Mouse (Mus musculus) naive thymus-derived CD4-positive, alpha-beta T cell, adult 2 months (primary cell): ENCODE data around the gene Prkcq.

Source experiments
- DNase-seq: peaks from one replicate; pipeline ENCODE4 v3.0.0-alpha.2; 2011; ENCODE audit warnings: low read depth

Prkcq gene

DNA sequence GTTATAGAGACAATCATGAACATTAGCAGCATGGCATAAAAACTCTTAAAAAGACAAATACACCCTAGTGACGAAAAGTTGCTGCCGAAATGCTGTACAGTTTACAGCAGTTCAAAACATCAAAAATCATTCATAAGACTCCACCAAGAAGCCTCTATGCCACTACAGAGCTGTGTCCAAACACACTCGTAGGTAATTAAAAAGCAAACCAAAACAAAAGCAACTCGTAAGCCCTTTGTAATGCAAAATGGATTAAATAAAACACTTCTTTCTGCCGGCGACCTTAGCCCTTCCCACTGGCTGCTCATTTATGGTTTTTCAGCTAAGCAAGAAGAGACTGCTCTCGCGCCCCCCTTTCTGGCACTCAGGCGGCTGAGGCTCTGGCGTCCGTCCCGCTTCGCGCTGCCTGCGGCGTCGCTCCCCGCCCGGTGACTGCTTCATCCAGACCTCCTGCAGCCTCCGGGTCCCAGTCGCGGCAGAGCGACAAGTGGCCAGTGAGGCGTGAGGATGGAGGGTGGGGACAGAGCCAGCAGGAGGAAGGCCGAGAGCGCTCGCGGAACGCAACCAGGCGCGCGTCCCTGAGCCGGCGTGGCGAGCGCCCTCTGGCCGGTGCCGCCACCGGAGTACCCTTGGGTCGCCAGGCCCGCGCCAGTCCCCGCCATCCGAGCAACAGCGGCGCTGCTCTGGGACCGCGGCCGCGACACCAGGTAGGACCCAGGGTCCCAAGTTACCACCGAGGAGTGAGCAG, at the start of gene Prkcq:
Gene Prkcq, plus strand, starts transcription at position 355 of the 748 bp plus-strand sequence.
- DNase-seq: peak; percentile 70

DNA sequence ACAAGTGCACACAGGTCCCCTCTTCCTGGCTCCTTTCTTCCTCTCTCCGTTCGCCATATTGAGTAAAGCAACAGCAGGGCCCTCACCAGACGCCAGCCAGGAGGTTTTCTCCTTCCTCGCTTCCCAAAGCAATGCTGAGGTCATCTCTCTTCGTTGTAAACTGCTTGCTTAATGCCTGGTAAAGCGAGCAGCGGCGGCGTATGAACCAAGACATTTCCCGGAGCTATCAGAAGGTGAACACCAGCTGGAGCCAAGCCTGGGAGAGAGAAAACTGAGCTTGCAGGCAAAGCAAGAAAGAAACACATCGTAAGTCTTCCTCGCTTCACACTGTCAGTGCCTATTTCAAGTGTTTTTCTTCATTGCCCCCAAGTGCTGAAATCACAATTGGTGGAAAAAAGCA, 41.0 kb upstream of the Prkcq start:
- DNase-seq: no peak

DNA sequence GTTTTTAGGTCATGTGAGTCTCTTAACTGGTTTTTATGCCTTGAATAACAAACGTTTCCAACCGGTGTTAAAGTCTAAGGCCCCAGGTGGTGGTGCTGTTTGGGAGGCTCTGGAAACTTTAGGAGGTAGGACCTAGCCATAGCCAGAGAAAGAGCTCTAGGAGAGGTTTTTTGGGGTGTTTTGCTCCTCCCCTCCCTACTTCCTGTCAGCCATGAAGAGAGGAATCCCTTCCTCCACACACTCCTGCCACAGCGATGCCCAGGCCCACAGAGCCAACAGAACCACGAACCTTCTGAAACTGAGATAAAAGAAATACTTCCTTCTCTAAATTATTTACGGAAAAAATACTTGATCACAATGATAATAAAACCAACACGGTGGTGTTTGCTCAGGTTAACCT, 36.2 kb upstream of the Prkcq start:
- DNase-seq: peak; percentile 40

DNA sequence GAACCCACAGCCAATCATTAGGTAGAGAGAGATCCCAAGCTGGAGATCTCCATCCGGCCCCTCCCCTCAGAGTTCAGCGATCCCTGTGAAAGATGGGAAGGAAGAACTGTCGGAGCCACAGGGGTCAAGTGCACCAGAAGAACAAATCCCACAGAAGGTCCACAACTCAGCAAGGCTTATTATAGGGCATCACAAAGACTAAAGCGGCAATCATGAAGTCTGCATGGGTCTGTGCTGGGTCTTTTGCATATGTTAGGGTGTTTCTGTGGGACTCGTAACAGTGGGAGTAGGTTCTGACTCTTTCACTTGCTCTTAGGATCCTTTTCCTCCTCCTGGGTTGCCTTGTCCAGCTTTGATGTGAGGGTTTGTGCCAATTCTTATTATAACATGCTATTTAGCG, 33.8 kb upstream of the Prkcq start:
- no peak for DNase-seq

DNA sequence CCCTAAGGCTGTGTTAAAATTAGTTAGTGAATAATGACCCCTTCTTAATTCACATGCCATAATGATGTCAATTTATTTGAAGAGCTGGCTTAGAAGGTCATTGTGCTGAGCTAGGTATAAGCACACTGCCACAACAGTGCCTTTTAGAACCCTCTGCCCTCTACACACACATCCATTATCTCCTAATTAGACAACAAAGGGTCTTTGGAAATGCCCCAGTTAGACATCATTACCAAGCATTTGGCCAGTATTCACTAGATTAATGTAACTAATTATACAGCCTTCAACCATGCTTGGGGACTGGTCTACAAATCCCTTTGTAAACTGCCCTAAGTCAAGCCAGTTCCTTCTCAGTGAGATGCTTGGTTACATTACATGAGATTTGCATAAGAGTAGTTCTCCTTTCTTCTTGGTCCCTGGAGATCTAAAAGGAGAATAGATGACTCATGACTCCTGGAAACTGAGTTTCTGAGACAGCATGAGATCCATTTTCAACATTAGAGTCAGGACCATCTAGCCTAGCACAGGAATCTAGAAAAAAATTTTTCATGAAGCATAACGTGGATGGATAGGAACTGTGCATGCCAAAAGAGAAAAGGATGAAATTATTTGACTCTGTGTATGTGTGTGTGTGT, 32.3 kb upstream of the Prkcq start:
- no peak for DNase-seq

DNA sequence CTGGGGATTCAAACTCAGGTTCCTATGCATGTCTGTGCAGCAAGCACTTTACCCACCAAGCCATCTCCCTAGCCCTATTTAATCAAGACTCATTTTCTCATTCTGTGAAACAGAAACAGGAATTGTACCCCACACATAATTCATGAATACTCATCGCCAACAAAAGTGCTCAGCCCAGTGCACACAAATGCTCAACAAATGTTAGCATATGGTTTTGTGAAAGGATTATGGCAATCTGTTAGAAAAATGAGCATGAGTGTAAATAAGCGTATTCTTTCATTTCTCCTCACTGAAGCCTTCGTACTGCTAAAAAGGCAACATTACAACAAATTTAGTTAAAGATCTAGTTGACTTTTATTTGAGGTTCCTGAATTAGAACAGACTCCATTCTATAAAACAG, 31.5 kb upstream of the Prkcq start:
- no peak for DNase-seq

DNA sequence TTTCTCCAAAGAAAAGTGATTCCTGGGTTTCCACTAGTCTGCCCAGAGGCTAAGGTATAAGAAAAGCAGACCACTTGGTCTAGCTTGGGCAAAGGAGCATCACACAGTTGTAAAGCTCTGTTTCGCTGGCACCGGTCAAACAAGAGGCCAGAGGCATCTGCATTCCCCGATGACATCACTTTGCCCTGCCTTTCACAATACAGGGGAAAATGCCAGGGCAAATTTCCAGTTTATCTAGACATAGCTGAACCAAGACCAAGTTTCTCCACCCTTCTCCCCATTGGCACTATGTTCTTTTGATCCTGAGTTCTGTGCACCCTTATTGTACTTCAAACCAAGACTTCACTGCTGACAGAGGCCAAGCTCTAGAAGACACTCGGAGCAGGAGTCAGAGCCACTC, 22.8 kb upstream of the Prkcq start:
- DNase-seq: no peak

DNA sequence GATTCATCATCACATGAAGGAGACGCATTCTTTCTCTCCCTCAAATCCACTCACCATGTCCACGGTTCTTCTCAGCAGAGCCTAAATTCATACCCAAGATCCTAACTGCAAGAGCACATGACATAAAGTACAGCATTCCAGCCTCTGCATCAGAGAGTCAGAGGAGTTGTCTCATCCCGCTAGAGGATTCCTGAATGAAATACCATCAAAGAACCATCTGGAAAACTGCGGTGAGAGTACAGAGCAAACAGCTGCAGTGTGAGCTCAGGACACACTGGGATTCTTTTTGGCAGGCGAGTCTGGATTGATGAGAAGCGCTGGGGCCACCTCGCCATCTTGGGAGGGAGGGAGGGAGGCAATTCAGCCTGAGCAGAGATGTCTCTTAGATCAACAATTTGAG, 20.9 kb upstream of the Prkcq start:
- no peak for DNase-seq

DNA sequence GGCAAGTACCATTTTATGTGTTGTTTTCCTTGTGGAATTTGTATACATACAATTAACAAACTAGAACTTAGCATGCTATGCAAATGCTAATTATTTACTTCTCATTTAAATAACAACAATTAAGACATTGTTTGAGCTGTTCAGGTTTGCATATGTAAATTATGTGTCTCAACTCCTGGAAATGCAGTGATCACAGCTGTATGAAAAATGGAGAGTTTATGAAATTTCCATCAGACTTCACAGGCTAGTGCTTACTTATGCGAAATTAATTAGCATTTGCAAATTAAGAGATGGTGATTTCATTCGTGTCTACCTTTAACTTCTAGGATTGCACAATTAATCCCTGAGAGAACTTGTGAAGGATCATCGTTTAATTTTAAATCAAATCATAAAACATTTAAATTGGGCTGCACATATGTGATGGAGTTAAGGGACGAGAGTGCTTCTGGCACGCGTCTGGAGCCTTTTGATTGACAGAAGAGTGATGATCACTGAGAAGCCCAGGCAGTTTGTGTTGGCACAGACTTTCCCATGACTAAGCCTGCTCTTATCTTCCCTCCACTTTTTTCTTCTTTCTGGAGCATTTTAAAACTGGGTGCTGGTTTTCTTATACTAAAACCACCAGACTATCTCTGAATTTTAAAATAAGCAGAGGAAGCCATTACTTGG, 20.1 kb upstream of the Prkcq start:
- no peak for DNase-seq

DNA sequence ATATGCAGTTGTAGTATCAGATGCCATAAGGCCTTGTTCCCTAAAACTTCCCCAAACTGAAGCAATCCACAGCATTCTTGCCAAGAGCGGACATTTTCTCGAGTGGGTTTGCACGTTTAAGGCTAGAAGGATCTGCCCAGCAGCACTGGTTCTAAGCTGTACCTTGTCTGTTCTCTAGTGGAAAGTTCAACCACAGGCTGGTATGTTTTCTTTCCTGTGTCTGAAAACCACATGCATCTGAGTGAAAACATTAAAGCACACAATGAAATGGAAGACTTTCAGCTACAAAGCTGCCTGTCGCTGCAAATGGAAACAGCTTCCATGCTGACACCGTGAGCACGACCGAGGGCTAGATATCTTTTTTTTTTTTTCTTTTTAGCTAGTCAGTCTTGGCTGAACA, 12.3 kb upstream of the Prkcq start:
- peak; percentile 91 for DNase-seq

DNA sequence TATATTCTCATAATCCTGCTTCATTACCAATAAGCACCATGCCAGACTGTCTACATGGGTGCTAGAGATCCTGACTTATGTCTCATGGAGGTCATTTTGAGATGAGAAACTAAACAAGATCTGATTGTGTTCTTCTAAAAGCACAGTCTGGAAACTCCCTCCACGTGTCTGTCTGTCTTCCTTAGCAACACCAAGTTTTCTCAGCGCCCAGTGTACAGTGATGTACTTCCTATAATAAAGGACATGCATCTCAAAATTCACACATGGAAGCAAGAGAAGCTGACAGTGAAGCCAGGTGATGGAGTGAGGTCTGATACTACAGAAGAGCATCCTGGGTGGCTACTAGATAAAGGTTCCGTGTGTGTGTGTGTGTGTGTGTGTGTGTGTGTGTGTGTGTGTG, 11.2 kb upstream of the Prkcq start:
- DNase-seq: peak; percentile 86

DNA sequence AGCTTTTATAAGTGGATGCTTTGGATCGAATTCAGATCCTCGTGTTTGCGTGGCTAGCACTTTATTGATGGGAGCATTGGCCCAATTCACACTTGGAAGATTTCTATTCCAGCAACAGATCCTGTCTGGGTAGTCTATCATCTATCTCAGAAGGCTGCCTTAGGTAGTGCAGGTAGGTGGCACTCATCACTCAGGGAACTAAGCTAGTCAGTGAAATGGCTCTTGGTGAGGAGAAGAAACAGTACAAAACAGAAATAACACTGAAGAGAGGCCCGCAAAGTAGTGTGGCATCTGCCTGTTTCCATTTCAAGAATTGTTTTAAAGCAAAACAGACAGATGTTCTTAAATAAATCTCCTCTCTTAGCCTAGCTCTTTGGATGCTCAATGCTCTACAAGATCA, 10.6 kb upstream of the Prkcq start:
- DNase-seq: peak; percentile 81

DNA sequence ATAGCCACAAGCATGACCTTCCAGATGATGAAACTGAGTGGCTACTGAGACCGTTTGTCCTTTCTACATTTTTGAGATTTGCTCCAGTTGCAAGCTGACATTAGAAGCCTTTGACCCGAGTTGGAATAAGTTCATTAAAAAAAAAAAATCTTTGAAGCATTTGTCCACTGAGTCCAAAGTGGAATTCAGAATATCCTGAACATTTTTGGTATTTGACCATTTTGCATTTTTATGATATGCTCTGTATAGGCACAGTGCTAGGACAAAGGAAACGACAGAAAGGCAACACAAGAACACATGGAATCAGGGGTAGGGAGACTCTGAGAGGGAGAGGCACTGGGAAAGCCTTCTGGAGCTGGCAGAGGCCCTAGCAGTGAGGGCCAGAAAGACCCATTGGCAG, 9.2 kb upstream of the Prkcq start:
- no peak for DNase-seq

DNA sequence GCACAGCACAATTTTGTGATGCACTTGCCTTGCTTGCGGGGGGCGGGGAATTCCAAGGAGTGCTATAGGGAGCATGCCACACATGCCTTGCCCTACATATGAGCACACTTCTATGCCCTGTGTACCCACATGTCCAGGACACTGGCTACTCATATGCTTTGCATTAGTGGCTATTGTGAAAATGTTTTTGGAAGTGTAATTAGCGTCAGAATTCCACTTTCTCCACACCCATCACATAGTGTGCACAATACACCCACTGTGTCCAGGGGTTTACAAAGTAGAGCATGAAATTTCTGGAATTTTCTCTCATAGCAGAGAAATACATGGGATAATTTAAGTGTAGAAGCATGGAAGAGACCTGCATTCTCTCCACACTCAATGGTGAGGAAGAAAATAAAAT, 7.7 kb upstream of the Prkcq start:
- DNase-seq: no peak

DNA sequence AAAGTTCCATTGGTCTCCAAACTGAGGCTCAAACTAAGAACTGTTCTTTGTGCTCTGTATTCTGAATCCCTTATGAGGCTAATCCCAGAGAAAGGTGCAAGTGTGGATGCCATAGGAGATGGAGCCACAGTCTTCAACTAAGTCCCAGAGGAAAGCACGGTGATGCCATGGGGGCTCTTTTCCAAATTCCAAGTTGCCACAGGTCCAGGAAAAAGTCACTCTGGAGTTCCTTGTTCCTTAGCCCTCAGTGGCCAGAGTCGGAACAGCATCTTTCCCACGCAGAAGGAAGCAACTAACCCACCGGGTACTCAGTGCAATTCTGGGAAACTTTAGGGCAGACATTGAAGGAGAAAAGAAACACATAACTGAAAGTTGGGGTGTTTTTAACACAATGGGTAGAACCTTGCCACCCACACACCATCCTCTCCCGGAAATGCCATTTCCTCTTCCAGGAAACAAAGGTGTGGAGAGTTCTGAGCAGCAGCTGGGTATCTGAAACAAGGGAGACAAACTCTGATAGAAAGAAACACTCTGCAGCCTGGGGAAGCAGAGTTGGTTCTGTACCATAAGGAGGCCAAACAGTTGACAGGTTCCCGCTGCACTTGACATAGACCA, 2.1 kb upstream of the Prkcq start:
- DNase-seq: peak; percentile 76

DNA sequence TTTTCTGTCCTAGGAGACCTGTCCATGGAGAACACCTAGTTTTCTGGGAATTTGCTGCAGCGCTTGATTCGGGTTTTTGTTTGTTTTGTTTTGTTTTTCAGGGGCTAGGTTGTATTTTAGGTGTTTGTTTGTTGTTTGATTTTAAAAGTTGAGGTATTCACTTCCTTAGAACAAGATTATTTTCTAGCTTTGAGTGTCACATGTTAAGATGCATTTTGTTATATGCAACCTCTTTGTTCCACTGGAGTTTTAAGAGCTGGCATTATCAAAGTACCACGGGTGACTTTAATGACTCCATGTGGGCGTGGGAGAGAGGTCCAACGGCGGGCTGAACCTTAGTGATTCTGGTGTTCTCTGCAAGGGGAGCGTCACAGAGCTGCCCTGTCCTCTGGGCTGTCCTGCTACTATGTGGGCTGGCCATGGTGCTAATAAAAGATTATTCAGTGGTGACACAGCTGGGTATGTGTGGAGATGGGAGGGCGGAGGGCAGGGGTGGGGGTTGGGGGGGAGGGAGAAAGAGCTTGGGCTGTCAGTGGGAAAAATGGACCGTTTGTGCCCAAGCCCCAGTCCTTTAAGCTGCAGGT, 1.0 kb downstream of the Prkcq start:
- peak; percentile 57 for DNase-seq

DNA sequence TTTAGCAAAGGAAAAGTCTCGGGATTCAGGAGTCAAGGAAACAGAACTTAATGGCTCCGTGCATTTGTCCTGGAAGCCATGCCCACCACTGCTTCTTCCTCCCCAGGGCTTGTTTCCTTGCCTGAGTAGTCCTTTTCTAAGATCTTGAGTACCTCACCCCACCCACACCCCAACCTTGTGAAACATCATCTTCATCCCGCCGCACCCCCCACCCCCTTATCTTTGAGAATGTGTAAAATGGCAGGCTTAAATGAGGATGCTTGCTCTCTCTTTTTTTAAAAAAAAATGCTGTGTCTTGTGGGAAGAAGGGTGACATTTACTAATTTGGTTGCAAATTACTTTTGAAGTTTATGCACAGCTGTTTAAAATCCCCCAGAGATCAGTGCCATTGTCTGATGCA, 1.6 kb downstream of the Prkcq start:
- peak; percentile 72 for DNase-seq

DNA sequence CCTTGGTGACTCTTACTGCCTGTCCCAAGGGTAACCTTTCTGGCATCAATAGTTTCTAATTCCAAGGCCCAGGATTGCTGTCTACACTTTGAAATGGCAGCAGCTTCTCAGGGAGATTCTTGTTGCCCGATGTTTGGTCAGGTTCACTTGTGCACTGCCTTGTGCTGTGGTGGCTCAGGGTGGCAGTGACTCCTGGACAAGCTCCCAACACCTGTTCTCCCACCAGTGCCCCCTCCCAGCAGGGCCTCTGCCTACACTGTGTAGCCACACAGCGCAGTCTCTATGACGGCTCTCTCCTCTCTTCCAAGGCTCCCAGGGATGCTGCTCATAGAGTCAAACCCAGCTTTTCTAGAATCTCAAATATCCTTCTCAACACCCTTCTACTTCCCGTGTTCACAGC, 2.2 kb downstream of the Prkcq start:
- DNase-seq: peak; percentile 31

DNA sequence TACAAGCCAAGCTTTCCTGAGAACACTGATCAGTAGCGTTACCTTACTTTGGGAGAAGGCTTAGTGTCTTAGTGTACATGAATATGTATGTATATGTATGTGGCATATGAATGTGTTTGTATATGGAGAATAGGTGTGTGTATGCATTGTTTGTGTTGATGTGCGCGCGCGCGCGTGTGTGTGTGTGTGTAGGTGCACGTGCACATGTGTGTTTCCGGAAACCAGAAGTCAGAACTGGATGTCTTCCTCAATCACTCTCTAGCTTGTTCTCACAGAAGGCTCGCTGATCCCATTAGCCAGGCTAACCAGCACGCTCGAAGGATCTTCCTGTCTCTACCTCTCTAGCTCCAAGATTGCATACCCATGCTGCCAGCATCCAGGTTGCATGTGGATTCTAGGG, 6.0 kb downstream of the Prkcq start:
- peak; percentile 64 for DNase-seq

DNA sequence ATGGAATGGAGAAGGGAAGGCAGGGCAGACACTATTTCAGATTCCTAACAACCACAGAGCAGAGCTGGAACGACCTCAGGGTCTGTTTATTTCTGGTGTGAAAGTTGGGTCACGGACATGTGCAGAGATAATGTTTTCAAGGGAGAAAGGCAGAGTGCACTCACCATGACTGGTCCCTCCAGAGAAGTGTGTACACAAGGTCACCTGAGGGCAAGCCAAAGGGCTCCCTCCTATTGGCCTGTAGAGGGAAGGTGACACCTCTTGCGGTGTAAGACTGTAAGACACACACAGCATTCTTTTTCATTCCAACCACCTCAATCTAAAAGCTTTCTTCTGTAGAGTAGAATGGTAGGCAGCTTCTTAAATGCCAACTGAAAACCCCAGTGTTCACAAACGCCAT, 9.6 kb downstream of the Prkcq start:
- peak; percentile 75 for DNase-seq

DNA sequence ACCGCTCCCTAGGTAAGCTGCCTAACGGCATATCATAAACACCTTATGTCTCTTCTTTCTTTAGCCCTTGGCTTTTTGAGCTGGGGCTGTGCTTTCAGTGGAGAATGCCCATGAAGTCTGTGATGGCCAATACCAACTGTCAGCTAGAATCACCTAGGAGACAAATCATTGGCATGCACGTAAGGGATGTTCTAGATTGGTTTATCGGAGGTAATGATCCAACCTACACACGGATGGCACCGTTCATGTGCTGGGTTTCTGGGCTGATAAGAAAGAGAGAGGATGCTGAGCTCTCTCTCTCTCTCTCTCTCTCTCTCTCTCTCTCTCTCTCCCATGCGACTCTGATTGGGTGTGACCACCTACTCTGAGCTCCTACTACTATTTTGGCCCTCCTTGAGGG, 10.2 kb downstream of the Prkcq start:
- DNase-seq: peak; percentile 58

DNA sequence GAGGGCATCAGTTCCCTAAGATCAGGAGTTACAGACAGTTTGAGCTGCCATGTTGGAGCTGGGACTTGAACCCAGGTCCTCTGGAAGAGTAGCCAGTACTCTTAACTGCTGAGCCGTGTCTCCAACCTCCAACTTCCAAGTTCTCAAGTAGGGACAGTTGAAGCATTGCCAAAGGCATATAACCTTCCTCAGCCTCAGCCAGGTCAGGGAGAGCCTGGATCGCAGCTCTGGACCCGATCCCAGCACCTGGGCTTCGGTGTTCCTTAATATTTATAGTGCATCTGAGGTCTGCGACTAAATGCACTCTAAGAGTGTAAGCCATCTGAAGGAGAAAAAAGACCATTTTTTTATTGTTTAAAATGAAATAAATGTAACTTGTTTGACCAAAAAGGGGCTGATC, 12.1 kb downstream of the Prkcq start:
- DNase-seq: no peak

DNA sequence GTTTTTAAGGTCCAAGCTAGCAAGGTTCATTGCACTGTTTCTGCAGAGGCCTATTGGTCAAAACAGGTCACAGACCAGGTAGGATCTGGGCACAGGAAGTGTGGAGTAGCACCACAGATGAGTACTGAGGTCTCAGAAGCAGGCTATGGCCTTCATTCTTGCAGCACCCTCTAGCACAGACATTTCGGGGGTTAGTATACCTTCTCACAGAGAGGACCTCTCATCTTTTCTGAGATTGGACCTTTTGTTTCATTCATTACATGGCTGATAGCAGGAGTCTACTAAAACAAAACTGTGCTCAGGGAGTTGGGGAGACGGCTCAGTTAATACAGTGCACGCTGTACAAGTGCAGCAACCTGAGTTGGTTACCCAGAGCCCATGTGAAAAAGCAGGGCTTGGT, 14.7 kb downstream of the Prkcq start:
- DNase-seq: peak; percentile 54
